Mouse (Mus musculus) liver, adult 2 months (tissue): ENCODE data around the gene Mta2.
"Not testable (repeated sequence)": the region's sequence is repeated elsewhere in the genome, so short reads cannot be mapped to it uniquely, and the experiment has no call there.

ENCODE experiments used
- CTCF ChIP-seq: fragments of 200-500 bp; IDR thresholded peaks from 2 replicates; pipeline ENCODE4 v1.5.1; 2011; ENCODE audit warnings: low read depth, low read length, control low read depth
- POLR2A ChIP-seq: fragments of 200-500 bp; IDR thresholded peaks from 2 replicates; pipeline ENCODE4 v1.6.1; 2011; ENCODE audit warnings: low read length, control low read depth; ENCODE audit not compliant: insufficient read depth; ENCODE audit errors: extremely low read depth

DNA sequence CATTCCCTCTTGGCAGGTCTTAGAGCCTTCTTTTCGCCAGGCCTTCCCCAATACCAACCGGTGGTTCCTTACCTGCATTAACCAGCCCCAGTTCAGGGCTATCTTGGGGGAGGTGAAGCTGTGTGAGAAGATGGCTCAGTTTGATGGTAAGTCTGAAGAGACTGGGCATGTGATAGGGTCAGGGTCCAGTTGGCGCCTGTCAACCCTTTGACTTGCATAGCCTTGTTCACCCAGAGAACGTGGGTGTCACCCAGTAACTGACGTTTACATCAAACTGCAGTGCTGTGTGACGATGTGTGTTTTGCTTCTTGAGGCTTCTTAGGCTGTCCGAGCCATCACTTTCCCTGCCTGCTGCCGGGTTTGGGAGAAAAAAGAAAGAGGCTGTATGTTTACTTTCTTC lies 30.8 kb downstream of the Mta2 start:
- not testable (repeated sequence) for TF ChIP-seq POLR2A, CTCF
